Mouse (Mus musculus): ENCODE results near the gene Dnmt3a.
"Not testable (repeated sequence)": the region's sequence is repeated elsewhere in the genome, so short reads cannot be mapped to it uniquely, and the experiment has no call there.

Gene Dnmt3a

DNA sequence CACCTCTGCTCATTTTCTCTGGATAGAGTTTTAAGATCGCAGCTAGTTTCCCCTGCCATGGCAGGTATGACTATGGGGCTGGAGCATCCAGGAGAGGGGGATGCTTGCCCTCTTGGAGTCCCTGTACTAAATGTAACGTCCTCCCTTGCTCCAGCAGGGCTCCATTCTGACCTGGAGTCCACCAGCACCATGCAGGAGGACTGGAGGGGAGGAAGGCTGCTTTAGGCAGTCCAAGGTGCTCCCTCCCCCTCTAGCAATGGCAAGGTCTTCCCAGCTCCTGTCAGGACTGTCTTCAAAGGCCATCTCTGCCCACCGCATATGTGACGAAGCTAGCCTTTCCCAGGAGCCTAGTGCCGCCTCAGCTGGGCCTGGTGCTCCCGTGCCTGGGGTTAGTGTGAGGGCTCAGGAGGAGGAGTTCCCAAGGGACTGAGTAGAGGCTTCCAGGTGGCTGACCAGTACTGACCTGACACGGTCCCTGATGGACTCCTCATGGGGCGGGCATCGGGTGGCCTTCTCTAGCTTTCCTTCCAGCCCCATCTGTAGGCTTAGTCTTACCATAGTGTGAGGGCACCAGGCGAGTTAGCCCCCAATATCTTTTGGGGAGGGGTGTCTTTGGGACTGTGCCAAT is 104.8 kb downstream of the Dnmt3a start:
- DNase-seq (ENCODE audit: low read depth in 2 of 2, low spot score in 2 of 2), result no peak

DNA sequence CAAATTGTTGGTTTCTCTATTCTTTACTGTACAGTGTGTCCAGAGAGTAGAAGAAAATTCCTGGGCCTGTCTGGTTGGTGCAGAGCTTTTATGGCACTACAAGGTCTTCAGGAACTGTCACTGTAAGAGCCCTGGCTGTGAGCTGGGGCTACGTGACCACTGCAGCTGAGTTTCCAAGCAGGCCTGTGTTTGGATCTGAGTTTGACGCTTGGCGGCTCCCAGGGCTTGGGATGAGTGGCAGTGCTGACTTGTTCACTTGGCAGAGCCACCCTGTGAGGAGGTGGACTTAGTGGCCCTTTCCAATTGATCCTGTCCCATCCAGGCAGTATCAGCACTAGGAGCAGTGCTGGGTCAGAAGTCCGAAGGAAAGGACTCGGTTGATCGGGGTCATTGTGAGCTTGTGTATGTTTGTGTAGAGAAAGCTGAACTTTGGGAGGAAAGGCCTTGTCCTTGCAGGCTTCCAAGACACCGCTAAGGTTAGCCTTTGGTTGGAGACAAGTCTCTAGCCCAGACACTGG is 106.1 kb downstream of the Dnmt3a start:
- no peak for DNase-seq (ENCODE audit: low read depth in 2 of 2, low spot score in 2 of 2)

DNA sequence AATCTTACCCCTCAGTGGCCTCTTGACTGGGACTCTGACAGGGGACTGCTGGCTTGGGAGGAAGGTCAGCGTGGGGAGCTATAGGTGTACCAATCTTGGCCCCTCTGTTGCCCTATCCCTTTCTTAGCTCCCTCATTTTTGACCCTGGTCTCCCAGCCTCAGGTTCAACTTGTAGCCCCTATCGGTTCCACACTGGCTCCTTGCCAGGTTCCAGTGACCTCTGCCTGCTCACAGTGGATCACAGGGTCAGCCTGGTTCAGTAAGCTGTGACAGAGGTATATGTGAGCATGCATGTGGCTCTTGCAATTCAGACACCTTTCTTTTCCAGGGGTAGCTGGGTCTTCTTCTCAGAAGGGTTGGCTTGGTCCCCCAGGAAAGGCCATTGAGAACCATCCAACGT is 110.0 kb downstream of the Dnmt3a start:
- no peak for DNase-seq (ENCODE audit: low read depth in 2 of 2, low spot score in 2 of 2)

DNA sequence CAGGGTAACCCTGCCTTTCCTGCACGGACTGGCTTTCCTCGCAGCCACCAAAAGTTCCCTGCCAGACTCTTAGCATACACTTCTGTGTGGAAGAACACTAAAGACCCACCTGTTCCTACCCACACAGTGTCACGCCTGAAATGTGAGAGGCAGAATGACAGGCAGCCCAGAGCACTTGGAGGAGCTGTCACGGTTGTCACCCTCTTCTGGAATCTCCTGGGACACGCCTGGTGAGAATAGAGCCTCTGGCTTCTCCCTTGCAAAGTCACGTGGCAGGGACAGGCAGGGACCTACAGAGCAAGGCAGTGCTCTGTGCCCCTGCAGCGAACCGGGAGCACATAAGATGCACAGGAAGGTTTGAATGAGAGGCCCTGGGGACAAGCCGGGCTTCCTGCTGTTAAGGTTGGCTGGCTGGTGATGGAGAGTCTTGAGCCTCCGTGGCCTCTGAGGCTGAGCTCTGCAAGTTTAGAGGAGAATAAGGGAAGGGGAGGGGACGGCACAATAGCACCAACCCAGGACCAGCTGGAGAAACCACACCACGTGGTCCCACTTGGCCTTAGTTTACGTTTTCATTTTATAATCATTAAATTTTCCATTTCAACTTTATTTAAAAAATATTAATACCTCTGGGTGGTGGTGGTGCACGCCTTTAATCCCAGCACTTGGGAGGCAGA is 112.0 kb downstream of the Dnmt3a start:
- DNase-seq (ENCODE audit: low read depth in 2 of 2, low spot score in 2 of 2), result no peak

DNA sequence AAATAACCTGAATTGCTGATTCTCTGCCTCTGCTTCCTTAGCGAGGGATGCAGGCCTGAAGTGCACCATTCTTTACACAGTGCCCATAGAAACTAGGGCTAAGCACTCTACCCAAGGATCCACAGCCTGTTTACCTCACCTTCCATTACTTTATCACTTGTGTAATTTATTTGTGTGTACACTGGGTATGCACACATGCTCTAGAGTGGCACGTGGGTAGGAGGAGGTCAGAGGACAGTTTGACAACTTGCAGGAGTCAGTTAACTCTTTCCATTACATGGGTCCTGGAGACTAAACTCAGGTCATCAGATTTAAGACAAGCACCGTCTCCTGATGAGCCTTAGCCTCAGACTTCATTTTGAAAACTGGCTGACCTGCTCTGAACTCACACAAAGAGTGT is 112.8 kb downstream of the Dnmt3a start:
- no peak for DNase-seq (ENCODE audit: low read depth in 2 of 2, low spot score in 2 of 2)

DNA sequence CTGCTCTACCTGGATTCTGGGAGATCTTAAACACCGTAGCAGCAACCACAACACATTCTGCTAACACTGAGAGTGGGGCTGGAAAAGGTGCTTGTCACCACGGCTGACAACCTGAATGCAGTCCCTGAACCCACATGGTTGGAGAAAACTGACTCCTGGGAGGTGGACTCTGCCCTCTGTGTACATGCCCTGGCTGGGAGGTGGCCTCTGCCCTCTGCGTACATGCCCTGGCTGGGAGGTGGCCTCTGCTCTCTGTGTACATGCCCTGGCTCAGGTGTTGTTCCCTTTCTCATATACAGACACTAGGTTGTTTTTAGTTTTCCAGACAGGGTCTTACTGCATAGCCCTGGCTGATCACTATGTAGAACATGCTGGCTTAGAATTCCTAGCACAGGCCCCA is 113.6 kb downstream of the Dnmt3a start:
- DNase-seq (ENCODE audit: low read depth in 2 of 2, low spot score in 2 of 2), result no peak

DNA sequence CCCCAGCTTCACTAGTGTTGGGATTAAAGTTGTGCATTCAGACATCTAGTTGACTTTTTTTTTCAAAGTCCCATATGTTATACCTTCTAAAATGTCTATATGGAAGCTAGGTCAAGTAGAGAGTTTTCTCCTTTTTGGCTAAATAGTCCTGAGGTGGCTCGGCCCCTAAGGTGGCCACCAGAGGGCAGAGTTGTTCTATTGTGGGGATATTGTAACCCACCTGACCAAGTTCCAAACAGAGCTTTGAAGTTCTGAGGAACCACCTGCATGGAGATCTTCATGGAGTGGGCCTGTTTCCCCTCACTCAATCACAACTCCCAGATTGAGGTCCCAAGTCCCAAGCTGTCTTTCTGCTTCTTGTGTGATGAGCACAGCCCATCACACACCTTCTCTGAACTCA is 120.3 kb downstream of the Dnmt3a start:
- DNase-seq (ENCODE audit: low read depth in 2 of 2, low spot score in 2 of 2), result peak; percentile 42 to 58

DNA sequence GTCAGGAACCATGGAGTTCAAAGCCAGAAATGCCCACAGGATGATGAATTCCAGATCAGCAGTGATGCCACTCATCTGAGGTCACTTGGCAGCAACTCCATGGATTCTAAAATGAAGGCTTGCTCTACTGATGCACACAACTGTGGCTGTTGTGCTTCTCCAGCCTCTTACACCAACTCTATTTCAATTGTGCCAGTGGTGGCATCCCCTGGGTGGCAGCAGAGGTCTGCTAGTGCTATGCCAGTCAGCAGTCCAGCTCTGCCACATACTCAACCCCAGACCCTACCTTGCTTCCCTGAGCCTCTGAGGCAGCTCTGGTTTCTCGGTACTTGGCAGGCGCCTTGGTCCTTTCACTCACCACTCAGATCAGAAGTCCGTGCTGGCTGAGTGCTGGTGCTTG is 123.0 kb downstream of the Dnmt3a start:
- no peak for DNase-seq (ENCODE audit: low read depth in 2 of 2, low spot score in 2 of 2)

DNA sequence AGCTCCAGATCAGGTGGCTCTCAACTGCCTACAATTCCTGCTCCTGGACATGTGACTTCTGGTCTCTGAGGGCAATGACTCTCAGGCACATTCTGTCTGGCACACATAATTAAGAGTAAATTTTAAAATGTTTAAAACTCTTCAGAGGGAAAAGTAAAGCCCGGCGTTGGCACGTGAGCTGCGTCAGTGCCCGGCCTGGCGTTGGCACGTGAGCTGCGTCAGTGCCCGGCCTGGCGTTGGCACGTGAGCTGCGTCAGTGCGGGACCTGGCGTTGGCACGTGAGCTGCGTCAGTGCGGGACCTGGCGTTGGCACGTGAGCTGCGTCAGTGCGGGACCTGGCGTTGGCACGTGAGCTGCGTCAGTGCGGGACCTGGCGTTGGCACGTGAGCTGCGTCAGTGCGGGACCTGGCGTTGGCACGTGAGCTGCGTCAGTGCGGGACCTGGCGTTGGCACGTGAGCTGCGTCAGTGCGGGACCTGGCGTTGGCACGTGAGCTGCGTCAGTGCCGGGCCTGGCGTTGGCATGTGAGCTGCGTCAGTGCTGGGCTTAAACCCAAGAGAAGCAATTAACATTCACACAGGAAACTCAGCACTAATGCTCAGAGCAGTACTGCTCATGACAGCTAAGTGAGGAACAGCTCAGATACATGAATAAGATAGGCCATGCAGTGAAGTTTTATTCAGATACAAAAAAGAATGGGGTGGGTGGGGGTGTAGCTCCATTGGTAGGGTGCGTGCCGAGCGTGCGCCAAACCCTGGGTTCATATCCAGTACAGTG is 124.5 kb downstream of the Dnmt3a start:
- not testable (repeated sequence) for DNase-seq (ENCODE audit: low read depth in 2 of 2, low spot score in 2 of 2)

DNA sequence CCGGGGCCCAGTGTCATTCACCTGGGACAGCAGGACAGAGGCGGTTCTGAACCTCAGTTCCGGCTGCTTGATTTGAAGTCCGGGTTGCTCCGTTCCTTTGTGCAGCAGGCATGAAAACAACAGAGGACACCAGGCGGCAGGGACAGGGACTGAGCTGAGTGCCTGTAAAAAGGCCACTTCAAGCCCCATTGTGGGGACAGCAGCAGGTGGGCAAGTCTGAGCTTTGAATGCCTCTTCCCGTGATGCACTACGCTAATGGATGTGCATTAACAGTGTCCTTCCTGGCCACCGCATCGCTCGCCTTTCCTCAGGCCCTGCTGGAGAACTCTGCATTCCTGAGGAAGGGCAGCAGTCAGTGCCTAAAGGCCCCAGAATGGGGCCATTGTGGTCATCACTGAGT is 136.2 kb downstream of the Dnmt3a start:
- no peak for DNase-seq (ENCODE audit: low read depth in 2 of 2, low spot score in 2 of 2)

DNA sequence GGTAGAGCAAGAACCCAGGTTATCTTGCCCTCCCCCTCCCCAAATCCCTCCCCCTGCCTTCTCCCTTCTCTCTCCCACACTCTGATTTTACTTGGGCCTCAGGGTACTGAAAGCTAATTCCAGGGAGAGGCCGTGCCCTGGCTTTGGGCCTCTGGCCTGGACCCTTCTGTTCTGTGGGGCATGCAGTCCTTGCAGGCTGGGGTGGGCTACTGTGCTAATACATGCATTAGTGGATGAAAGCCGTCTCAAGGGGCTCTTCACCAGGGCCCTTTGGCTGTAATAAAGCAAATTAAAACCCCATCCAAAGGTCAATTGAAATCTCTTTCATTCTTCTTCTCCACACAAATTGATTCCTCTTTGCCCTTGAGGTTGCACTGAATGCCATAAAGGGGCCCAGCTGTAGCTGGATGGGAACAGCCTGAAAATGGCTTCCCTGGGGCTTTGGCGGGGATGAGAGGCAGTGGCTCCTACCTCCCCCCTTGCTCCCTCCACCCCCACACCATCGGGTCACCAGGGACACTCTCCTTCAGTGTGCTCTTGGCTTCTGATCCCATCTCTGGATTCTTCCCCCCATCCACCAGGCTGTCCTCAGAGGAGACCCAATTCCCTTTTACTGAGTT is 138.8 kb downstream of the Dnmt3a start:
- no peak for DNase-seq (ENCODE audit: low read depth in 2 of 2, low spot score in 2 of 2)

DNA sequence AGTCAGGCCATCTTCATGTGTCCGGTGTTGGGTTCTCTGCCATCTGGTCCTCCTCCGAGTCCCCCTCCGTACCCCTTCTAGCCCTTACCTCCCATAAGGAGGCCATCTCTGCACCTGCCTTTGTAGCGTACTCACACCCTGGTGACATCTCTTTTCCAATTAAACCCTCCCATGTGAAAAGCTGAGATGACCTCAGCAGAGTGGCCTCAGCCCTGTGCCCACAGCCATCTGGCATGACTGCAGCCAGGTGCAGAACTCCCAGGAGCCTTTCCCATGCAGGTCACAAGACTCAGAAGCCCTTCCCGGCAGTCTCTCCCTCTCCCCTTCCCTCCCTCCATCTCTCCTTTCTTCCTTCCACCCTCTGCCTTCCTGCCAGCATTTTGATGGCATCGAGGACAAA is 141.7 kb downstream of the Dnmt3a start:
- DNase-seq (ENCODE audit: low read depth in 2 of 2, low spot score in 2 of 2), result no peak

DNA sequence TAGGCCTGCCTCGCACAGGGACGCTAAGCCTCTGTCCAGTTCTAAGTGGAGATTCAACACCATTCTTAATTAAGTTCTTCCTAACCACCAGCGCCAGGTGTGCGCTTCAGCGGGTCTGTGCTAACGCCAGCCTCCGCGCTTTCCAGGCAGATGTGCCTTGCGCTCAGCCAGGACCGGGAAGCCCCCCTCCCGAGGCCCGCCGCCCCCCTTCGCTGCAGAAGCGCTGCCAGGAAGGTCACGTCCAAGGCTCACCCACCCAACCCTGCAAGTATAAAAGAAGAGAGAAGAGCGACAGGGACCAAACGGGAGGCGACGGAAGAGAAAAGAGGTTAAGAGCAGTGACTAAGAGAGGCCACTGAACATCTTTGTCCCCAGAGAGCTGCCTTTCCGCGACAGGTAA is 148.8 kb downstream of the Dnmt3a start, which contains the start of gene Pomc:
TSS of gene Pomc (plus strand) at position 301 of the 400 bp plus-strand sequence.
- no peak for DNase-seq (ENCODE audit: low read depth in 2 of 2, low spot score in 2 of 2)

DNA sequence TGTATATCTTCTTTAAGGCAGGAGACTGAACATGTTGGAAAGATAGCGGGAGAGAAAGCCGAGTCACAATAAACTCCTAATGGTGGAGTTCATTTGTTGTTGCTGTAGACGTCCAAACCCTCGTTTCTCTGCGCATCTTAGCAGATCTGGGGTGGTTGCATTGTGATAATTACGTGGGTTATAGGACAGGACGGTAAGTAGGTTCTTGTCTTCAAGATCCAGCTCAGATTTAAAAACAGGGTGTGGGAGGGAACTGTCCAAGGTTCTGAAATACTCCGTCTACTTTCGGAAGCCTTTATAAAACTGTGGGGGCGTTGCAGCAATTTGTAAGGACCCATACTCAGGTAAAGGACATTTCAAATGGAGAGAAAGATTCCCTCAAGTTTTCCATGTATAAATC is 149.6 kb downstream of the Dnmt3a start:
- DNase-seq (ENCODE audit: low read depth in 2 of 2, low spot score in 2 of 2), result peak in 1 of 2 experiments; percentile 12

DNA sequence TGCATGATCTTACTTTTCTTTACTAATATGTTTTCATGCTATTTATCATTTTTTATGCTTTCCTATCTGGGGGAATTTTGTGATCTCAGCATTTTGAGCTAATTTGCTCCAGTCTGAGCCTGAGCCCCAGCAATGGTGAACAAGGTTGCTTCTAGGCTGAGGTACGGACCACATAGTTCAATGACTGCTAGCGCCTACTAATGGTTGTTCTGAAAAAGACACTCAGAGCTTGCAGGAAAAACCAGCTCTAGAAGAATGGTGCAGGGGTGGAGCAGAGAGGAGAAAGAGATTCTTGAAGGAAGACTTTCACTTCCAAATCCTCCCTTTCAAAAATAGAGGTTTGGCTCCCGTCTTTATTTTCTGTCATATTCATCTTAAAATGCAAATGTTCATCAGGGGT is 150.5 kb downstream of the Dnmt3a start:
- no peak for DNase-seq (ENCODE audit: low read depth in 2 of 2, low spot score in 2 of 2)

DNA sequence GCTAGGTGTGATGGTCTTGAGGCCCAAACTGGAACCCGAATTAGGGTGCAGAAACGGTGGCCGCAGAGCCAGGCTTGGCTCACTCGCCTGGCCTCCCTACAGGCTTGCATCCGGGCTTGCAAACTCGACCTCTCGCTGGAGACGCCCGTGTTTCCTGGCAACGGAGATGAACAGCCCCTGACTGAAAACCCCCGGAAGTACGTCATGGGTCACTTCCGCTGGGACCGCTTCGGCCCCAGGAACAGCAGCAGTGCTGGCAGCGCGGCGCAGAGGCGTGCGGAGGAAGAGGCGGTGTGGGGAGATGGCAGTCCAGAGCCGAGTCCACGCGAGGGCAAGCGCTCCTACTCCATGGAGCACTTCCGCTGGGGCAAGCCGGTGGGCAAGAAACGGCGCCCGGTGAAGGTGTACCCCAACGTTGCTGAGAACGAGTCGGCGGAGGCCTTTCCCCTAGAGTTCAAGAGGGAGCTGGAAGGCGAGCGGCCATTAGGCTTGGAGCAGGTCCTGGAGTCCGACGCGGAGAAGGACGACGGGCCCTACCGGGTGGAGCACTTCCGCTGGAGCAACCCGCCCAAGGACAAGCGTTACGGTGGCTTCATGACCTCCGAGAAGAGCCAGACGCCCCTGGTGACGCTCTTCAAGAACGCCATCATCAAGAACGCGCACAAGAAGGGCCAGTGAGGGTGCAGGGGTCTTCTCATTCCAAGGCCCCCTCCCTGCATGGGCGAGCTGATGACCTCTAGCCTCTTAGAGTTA is 154.2 kb downstream of the Dnmt3a start:
- DNase-seq (ENCODE audit: low read depth in 2 of 2, low spot score in 2 of 2), result peak; percentile 63 to 69

DNA sequence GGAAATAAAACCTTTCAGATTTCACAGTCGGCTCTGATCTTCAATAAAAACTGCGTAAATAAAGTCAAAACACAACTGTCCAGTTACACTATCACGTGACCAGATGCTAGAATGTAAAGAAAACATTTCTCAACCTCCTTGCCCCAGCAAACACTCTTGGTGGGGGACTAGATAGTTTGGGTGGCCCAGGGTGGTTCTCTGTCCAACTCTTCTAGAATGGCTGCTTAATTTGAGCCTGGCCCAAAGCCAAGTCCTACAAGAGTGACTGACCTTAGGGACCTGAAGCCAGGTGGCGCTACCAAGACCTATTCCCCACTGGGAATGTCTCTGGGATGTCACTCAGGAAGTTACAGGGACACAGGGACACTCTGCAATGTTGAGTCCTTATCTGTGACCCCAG is 154.7 kb downstream of the Dnmt3a start:
- DNase-seq (ENCODE audit: low read depth in 2 of 2, low spot score in 2 of 2), result no peak

Data from CD8-positive naive resting alpha-beta T cell, adult 2 months (primary cell).